ENCODE assay signal across 8 mouse cellular contexts in the genomic region with DNA sequence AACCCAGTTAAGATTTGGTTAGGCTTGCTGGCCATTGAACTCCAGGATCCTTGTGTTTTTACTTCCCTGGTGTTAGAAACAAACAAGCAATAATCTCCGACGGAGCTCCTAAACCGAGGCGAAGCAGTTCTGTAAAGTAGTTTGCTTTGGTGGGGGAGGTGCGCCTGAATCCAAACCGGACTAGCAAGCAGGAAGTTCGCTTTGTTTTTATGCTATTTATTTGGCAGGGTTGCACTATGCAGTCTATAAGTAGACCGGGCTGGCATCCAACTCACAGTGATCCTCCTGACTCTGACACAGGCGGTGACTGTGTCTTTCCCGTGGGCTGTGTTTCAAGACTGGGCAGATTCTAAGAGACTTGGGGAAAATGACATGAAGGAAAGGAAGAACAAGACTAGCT. TPM values are rescaled to one million over a fixed set of nuclear protein-coding genes. Genes with fewer than 3 reads are reported as not detected.
A peak's percentile ranks its signal among the peaks of the same experiment; 100 is the strongest.
DNase-seq lines count a peak whose midpoint lies in the region; ATAC-seq and TF ChIP-seq lines count a peak whose summit lies in the region.

No protein-coding gene starts in this region.

- H3K4me3 ChIP-seq in limb, embryonic 14.5 days (replicated peaks; ENCODE audit: low read length), result no peak overlapping the region
- H3K4me3 ChIP-seq in midbrain, postnatal 0 days (ENCODE audit: low read depth, low read length), result no peak overlapping the region

- H3K9ac ChIP-seq in limb, embryonic 14.5 days (ENCODE audit: low read depth, low read length, severe bottlenecking), result peak overlapping the region; percentile 12; the same call in 1 of the 2 replicates
- H3K9ac ChIP-seq in midbrain, postnatal 0 days (replicated peaks; ENCODE audit: low read length, poor library complexity, severe bottlenecking), result no peak overlapping the region

- no peak for TF ChIP-seq POLR2A in limb, embryonic 14.5 days (IDR thresholded peaks at IDR 0.05; ENCODE audit: borderline replicate concordance, extremely low read depth, insufficient read depth, insufficient read length)

- peak overlapping the region; percentile 26; the same call in 1 of the 2 replicates for H3K4me2 ChIP-seq in limb, embryonic 14.5 days (replicated peaks; ENCODE audit: low read depth, low read length, severe bottlenecking)
- no peak overlapping the region; the same call in 1 of the 2 replicates for H3K4me2 ChIP-seq in midbrain, postnatal 0 days (ENCODE audit: low read depth, low read length, poor library complexity, severe bottlenecking)

- no peaks in the 10 kb centered on the region for H3K27me3 ChIP-seq in limb, embryonic 14.5 days (ENCODE audit: control insufficient read depth, insufficient read depth, low read length)
- no peaks in the 10 kb centered on the region for H3K27me3 ChIP-seq in midbrain, postnatal 0 days (ENCODE audit: insufficient read depth, low read length)

- no peak for TF ChIP-seq CTCF in midbrain, postnatal 0 days (IDR thresholded peaks at IDR 0.05)

- peaks cover 7% of the 10 kb centered on the region; the same call in 1 of the 2 replicates for H3K36me3 ChIP-seq in limb, embryonic 14.5 days (ENCODE audit: control insufficient read depth, insufficient read depth, low read length)
- no peaks in the 10 kb centered on the region for H3K36me3 ChIP-seq in midbrain, postnatal 0 days (ENCODE audit: insufficient read depth, low read length)

- ATAC-seq in limb, embryonic 14.5 days (ENCODE audit: low FRiP score, low read depth), result no peak
- ATAC-seq in midbrain, postnatal 0 days (ENCODE audit: low FRiP score), result no peak

- WGBS in limb, embryonic 14.5 days, result 14% methylated on average over 10 of the region's 10 CpGs
- 24% methylated on average over 10 of the region's 10 CpGs for WGBS in midbrain, postnatal 0 days

- DNase-seq in embryo, embryonic 11 days, result peak; percentile 24
- no peak for DNase-seq in embryo, embryonic 10.5 days (ENCODE audit: low spot score)
- DNase-seq in cerebellum, adult 18-20 months, result peak; percentile 73 to 75
- peak; percentile 58 to 66 for DNase-seq in heart, adult 18-20 months
- peak; percentile 33 to 40 for DNase-seq in kidney, adult 8-10 months
- peak; percentile 87 for DNase-seq in limb, embryonic 14.5 days (ENCODE audit: low spot score)
- peak; percentile 68 for DNase-seq in midbrain, postnatal 0 days (ENCODE audit: low spot score)
- DNase-seq in urinary bladder, postnatal 14 days (ENCODE audit: low spot score), result peak; percentile 79

- H3K27ac ChIP-seq in limb, embryonic 14.5 days (replicated peaks; ENCODE audit: low read depth, low read length), result peak overlapping the region; percentile 56; the same call in 1 of the 2 replicates
- H3K27ac ChIP-seq in midbrain, postnatal 0 days (ENCODE audit: low read depth, low read length), result peak overlapping the region; percentile 44; the same call in 1 of the 2 replicates

- H3K9me3 ChIP-seq in limb, embryonic 14.5 days (ENCODE audit: control insufficient read depth, low read length), result no peaks in the 10 kb centered on the region
- no peaks in the 10 kb centered on the region for H3K9me3 ChIP-seq in midbrain, postnatal 0 days (ENCODE audit: low read length)

- peaks cover 6% of the 10 kb centered on the region; the same call in 1 of the 2 replicates for H3K4me1 ChIP-seq in limb, embryonic 14.5 days (ENCODE audit: control insufficient read depth, insufficient read depth, low read length)
- H3K4me1 ChIP-seq in midbrain, postnatal 0 days (ENCODE audit: insufficient read depth, low read length), result no peaks in the 10 kb centered on the region

RNA-seq across cellular contexts. Expression of a gene that starts 2.9 kb away (rescaled TPM):
- total RNA-seq in heart, adult 18-20 months (2021), result 100 to 1,000 TPM; 139 to 142 TPM
- polyA plus RNA-seq in limb, embryonic 14.5 days (2012; rRNA removed), result 386 and 478 TPM in 2 replicates
- polyA plus RNA-seq in limb, embryonic 14.5 days (2014; fragmentation: Nextera tagmentation; extraction: Ambion mirVana), result 526 and 573 TPM in 2 replicates
- total RNA-seq in midbrain, postnatal 0 days (2014; rRNA removed), result 57.6 and 69.2 TPM in 2 replicates
- polyA plus RNA-seq in midbrain, postnatal 0 days (2015; fragmentation: Nextera tagmentation; extraction: Ambion mirVana), result 242 and 258 TPM in 2 replicates

RNA-seq across cellular contexts. Expression of a gene that starts 3.8 kb away (rescaled TPM):
- total RNA-seq in heart, adult 18-20 months (2021), result 1 to 10 TPM in 1 of 2 experiments, under 1 TPM in 1; 0.30 to 1.0 TPM
- polyA plus RNA-seq in limb, embryonic 14.5 days (2012; rRNA removed), result 1.1 and 2.1 TPM in 2 replicates
- 63.4 and 70.1 TPM in 2 replicates for polyA plus RNA-seq in limb, embryonic 14.5 days (2014; fragmentation: Nextera tagmentation; extraction: Ambion mirVana)
- 5.5 and 6.4 TPM in 2 replicates for total RNA-seq in midbrain, postnatal 0 days (2014; rRNA removed)
- polyA plus RNA-seq in midbrain, postnatal 0 days (2015; fragmentation: Nextera tagmentation; extraction: Ambion mirVana), result 55.9 and 59.8 TPM in 2 replicates
